Mouse (Mus musculus): ENCODE results near the gene Ube2o. TPM values are rescaled to one million over a fixed set of nuclear protein-coding genes. Genes with fewer than 3 reads are reported as not detected.

Ube2o gene
- polyA plus RNA-seq, 1 experiment = 80.5 TPM

GRCm38 (mm10) chr11:116530187-116531147 is 50.8 kb downstream of the Ube2o start, which contains the start of gene Sphk1:
TSS of gene Sphk1 (plus strand) at chr11:116530925.
- H3K27me3 ChIP-seq (ENCODE audit: control insufficient read depth) = peaks cover 52% of the 10 kb centered on the region
- peaks cover 70% of the 10 kb centered on the region for H3K4me1 ChIP-seq (ENCODE audit: control insufficient read depth)
- H3K4me3 ChIP-seq (replicated peaks) = peak within 1 kb of the TSS; percentile 70
- H3K36me3 ChIP-seq (ENCODE audit: control insufficient read depth) = peaks cover 25% of the 10 kb centered on the region
- TF ChIP-seq TAL1 (IDR thresholded peaks at IDR 0.05; ENCODE audit: low read length) = no peak
- TF ChIP-seq GATA1 (IDR thresholded peaks at IDR 0.05; ENCODE audit: low read length) = no peak
- no peaks in the 10 kb centered on the region for H3K9me3 ChIP-seq (ENCODE audit: control insufficient read depth, low read length)

DNA sequence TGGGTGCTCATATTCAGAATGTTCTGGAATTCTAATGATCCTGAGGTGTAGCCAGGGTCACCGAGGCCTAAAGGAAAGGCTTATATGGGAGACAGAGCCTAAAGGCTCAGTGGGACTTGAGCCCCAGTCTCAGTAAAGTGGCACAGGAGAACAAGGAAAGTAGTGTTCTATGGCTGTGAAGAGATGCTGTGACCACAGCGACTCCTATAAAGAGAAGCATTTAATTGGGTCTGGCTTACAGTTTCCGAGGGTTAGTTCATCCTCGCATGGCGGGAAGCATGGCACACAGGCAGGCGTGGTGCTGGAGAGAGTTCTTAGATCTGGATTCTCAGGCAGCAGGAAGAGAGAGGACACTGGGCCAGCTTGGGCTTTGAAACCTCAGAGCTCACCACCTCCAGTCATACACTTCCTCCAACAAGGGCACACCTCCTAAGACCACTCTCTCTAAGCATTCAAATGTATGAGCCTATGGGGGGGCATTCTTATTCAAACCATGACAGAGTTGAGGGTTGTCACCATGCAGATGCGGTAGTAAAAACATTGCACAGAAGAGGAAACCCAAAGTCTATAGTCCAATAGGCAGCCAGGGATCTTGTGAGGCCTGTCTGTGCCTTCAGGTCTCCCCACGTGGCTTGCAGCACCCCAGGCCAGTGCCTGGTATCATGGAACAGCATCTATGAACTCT is 52.5 kb downstream of the Ube2o start:
- Histone ChIP-seq H3K27me3 (ENCODE audit: control insufficient read depth) (peaks cover 56% of the 10 kb centered on the region), H3K9me3 (ENCODE audit: control insufficient read depth, low read length) (no peaks in the 10 kb centered on the region), H3K4me3 (replicated peaks) (no peak overlapping the region), H3K36me3 (ENCODE audit: control insufficient read depth) (peaks cover 14% of the 10 kb centered on the region), H3K4me1 (ENCODE audit: control insufficient read depth) (peaks cover 54% of the 10 kb centered on the region)
- TF ChIP-seq GATA1 (IDR thresholded peaks at IDR 0.05; ENCODE audit: low read length) = no peak
- TF ChIP-seq TAL1 (IDR thresholded peaks at IDR 0.05; ENCODE audit: low read length) = no peak

GRCm38 (mm10) chr11:116523699-116524189 is 57.5 kb downstream of the Ube2o start:
- H3K4me1 ChIP-seq (ENCODE audit: control insufficient read depth) = peaks cover 23% of the 10 kb centered on the region
- H3K9me3 ChIP-seq (ENCODE audit: control insufficient read depth, low read length) = no peaks in the 10 kb centered on the region
- H3K27me3 ChIP-seq (ENCODE audit: control insufficient read depth) = peaks cover 44% of the 10 kb centered on the region
- H3K36me3 ChIP-seq (ENCODE audit: control insufficient read depth) = peaks cover 3% of the 10 kb centered on the region; the same call in 1 of the 2 replicates
- no peak overlapping the region for H3K4me3 ChIP-seq (replicated peaks)
- no peak for TF ChIP-seq TAL1 (IDR thresholded peaks at IDR 0.05; ENCODE audit: low read length)
- TF ChIP-seq GATA1 (IDR thresholded peaks at IDR 0.05; ENCODE audit: low read length) = no peak

DNA sequence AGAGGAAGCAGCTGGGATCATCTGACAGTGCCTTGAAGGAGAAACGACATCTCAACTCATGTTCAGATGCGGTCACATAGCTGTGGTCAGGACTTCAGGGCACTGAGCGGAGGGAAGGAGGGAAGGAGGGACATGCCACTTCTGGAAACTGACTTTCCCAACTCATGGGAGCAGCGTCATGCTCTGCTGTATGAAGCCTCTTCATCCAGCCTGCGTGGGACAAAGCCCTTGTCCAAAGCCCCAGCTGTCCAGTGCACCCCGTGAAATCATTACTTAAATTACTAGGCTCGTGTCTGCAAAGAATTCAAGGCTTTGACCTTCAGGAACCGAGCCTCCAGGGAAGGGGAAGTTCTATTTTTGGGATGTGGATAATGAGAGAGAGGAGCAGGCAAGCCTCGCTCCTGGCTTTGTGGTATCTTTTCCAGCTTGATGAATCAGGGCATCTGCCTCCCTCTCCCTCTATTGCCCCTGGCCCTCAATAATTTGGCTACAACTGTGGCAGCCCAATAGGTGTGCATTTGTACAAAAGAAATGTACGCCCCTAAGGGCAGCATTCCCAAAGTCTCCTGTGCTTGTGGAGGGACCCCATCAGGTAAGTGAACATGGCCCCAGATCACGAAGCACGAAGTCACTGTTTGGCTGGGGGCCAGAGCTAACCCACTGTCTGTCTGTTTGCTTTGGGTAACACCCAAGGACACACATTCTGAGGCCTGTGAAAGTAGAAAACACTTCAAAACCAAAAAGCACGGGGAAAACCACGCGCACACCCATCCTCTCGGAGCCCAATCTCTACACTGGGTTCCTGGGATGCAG is 58.2 kb downstream of the Ube2o start:
- peaks cover 18% of the 10 kb centered on the region for H3K4me1 ChIP-seq (ENCODE audit: control insufficient read depth)
- TF ChIP-seq TAL1 (IDR thresholded peaks at IDR 0.05; ENCODE audit: low read length) (no peak), GATA1 (IDR thresholded peaks at IDR 0.05; ENCODE audit: low read length) (no peak)
- peaks cover 49% of the 10 kb centered on the region for H3K27me3 ChIP-seq (ENCODE audit: control insufficient read depth)
- no peak overlapping the region for H3K4me3 ChIP-seq (replicated peaks)
- no peaks in the 10 kb centered on the region for H3K36me3 ChIP-seq (ENCODE audit: control insufficient read depth)
- H3K9me3 ChIP-seq (ENCODE audit: control insufficient read depth, low read length) = no peaks in the 10 kb centered on the region

- TF ChIP-seq GATA1 (IDR thresholded peaks at IDR 0.05; ENCODE audit: low read length) (no peak), TAL1 (IDR thresholded peaks at IDR 0.05; ENCODE audit: low read length) (no peak)
- H3K4me3 ChIP-seq (replicated peaks) = no peak overlapping the region
- H3K9me3 ChIP-seq (ENCODE audit: control insufficient read depth, low read length) = no peaks in the 10 kb centered on the region
- no peaks in the 10 kb centered on the region for H3K36me3 ChIP-seq (ENCODE audit: control insufficient read depth)
- H3K4me1 ChIP-seq (ENCODE audit: control insufficient read depth) = peaks cover 17% of the 10 kb centered on the region
- H3K27me3 ChIP-seq (ENCODE audit: control insufficient read depth) = peaks cover 50% of the 10 kb centered on the region
These were observed 59.2 kb downstream of the Ube2o start for GRCm38 (mm10) chr11:116522046-116522445.

GRCm38 (mm10) chr11:116521143-116521542 is 60.1 kb downstream of the Ube2o start:
- Histone ChIP-seq H3K4me1 (ENCODE audit: control insufficient read depth) (peaks cover 17% of the 10 kb centered on the region), H3K4me3 (replicated peaks) (no peak overlapping the region), H3K27me3 (ENCODE audit: control insufficient read depth) (peaks cover 45% of the 10 kb centered on the region), H3K9me3 (ENCODE audit: control insufficient read depth, low read length) (no peaks in the 10 kb centered on the region), H3K36me3 (ENCODE audit: control insufficient read depth) (no peaks in the 10 kb centered on the region)
- TF ChIP-seq GATA1 (IDR thresholded peaks at IDR 0.05; ENCODE audit: low read length) (no peak), TAL1 (IDR thresholded peaks at IDR 0.05; ENCODE audit: low read length) (no peak)

GRCm38 (mm10) chr11:116518482-116518881 is 62.8 kb downstream of the Ube2o start:
- peaks cover 21% of the 10 kb centered on the region for H3K4me1 ChIP-seq (ENCODE audit: control insufficient read depth)
- no peaks in the 10 kb centered on the region for H3K9me3 ChIP-seq (ENCODE audit: control insufficient read depth, low read length)
- no peaks in the 10 kb centered on the region for H3K36me3 ChIP-seq (ENCODE audit: control insufficient read depth)
- TF ChIP-seq TAL1 (IDR thresholded peaks at IDR 0.05; ENCODE audit: low read length) = no peak
- TF ChIP-seq GATA1 (IDR thresholded peaks at IDR 0.05; ENCODE audit: low read length) = no peak
- H3K4me3 ChIP-seq (replicated peaks) = no peak overlapping the region
- H3K27me3 ChIP-seq (ENCODE audit: control insufficient read depth) = peaks cover 44% of the 10 kb centered on the region

GRCm38 (mm10) chr11:116515330-116516020 is 65.8 kb downstream of the Ube2o start:
- peaks cover 24% of the 10 kb centered on the region for H3K4me1 ChIP-seq (ENCODE audit: control insufficient read depth)
- TF ChIP-seq TAL1 (IDR thresholded peaks at IDR 0.05; ENCODE audit: low read length) (no peak), GATA1 (IDR thresholded peaks at IDR 0.05; ENCODE audit: low read length) (no peak)
- peaks cover 29% of the 10 kb centered on the region for H3K27me3 ChIP-seq (ENCODE audit: control insufficient read depth)
- no peak overlapping the region for H3K4me3 ChIP-seq (replicated peaks)
- H3K36me3 ChIP-seq (ENCODE audit: control insufficient read depth) = no peaks in the 10 kb centered on the region
- no peaks in the 10 kb centered on the region for H3K9me3 ChIP-seq (ENCODE audit: control insufficient read depth, low read length)

Measured in erythroblast, embryonic 14.5 days (primary cell).